Mouse (Mus musculus): Measurements from ENCODE around the gene Trim47. TPM values are rescaled to one million over a fixed set of nuclear protein-coding genes. Genes with fewer than 3 reads are reported as not detected.

Trim47 gene
- polyA plus RNA-seq, 1 experiment: 5.3 TPM

- TF ChIP-seq CTCF (IDR thresholded peaks at IDR 0.05; ENCODE audit: borderline replicate concordance, extremely low read depth, insufficient read depth, insufficient read length): no peak
- no peak for TF ChIP-seq POLR2A (IDR thresholded peaks at IDR 0.05; ENCODE audit: borderline replicate concordance, extremely low read depth, insufficient read depth, insufficient read length, poor library complexity, severe bottlenecking)
- no peak for DNase-seq (ENCODE audit: low read depth)
These were observed 71.1 kb downstream of the Trim47 start for GRCm38 (mm10) chr11:116055873-116056272.

Other genes starting within 250 kb of the Trim47 start
- 0.64 and 1.2 TPM in 2 replicates for gene Smim5, start 227.2 kb downstream of the Trim47 start, polyA plus RNA-seq (2012; rRNA removed)
- gene Smim6, start 215.2 kb downstream of the Trim47 start, polyA plus RNA-seq (2012; rRNA removed): not detected in 2 replicates
- gene Sap30bp, start 193.9 kb downstream of the Trim47 start, polyA plus RNA-seq (2012; rRNA removed): 57.6 and 69.8 TPM in 2 replicates
- 28.2 and 38.0 TPM in 2 replicates for gene Recql5, start 193.7 kb downstream of the Trim47 start, polyA plus RNA-seq (2012; rRNA removed)
- 0.91 and 2.1 TPM in 2 replicates for gene Itgb4, start 152.5 kb downstream of the Trim47 start, polyA plus RNA-seq (2012; rRNA removed)
- gene Galk1, start 114.5 kb downstream of the Trim47 start, polyA plus RNA-seq (2012; rRNA removed): 39.2 and 41.8 TPM in 2 replicates
- 1,173 and 1,240 TPM in 2 replicates for gene H3f3b, start 99.2 kb downstream of the Trim47 start, polyA plus RNA-seq (2012; rRNA removed)
- 67.3 and 87.0 TPM in 2 replicates for gene Unk, start 96.9 kb downstream of the Trim47 start, polyA plus RNA-seq (2012; rRNA removed)
- 0.97 and 1.1 TPM in 2 replicates for gene Unc13d, start 49.2 kb downstream of the Trim47 start, polyA plus RNA-seq (2012; rRNA removed)
- gene Wbp2, start 40.2 kb downstream of the Trim47 start, polyA plus RNA-seq (2012; rRNA removed): 142 and 148 TPM in 2 replicates
- 2.2 and 3.4 TPM in 2 replicates for gene Trim65, start 3.9 kb upstream of the Trim47 start, polyA plus RNA-seq (2012; rRNA removed)
- gene Mrpl38, start 11.7 kb upstream of the Trim47 start, polyA plus RNA-seq (2012; rRNA removed): 31.8 and 38.6 TPM in 2 replicates
- 144 and 153 TPM in 2 replicates for gene Fbf1, start 41.0 kb upstream of the Trim47 start, polyA plus RNA-seq (2012; rRNA removed)
- 55.6 and 64.5 TPM in 2 replicates for gene Ten1, start 71.6 kb upstream of the Trim47 start, polyA plus RNA-seq (2012; rRNA removed)
- 72.1 and 78.9 TPM in 2 replicates for gene Acox1, start 71.8 kb upstream of the Trim47 start, polyA plus RNA-seq (2012; rRNA removed)
- gene Evpl, start 110.9 kb upstream of the Trim47 start, polyA plus RNA-seq (2012; rRNA removed): 0.67 and 0.96 TPM in 2 replicates
- gene Srp68, start 147.0 kb upstream of the Trim47 start, polyA plus RNA-seq (2012; rRNA removed): 68.6 and 69.3 TPM in 2 replicates
- gene Galr2, start 153.7 kb upstream of the Trim47 start, polyA plus RNA-seq (2012; rRNA removed): 0.21 and 0.37 TPM in 2 replicates
- 96.1 and 112 TPM in 2 replicates for gene Exoc7, start 180.0 kb upstream of the Trim47 start, polyA plus RNA-seq (2012; rRNA removed)
- 22.2 and 29.7 TPM in 2 replicates for gene Foxj1, start 208.2 kb upstream of the Trim47 start, polyA plus RNA-seq (2012; rRNA removed)